Mouse (Mus musculus) midbrain, postnatal 0 days (tissue): ENCODE measurements around the gene Slc25a10. TPM values are rescaled to one million over a fixed set of nuclear protein-coding genes. Genes with fewer than 3 reads are reported as not detected.
"Not testable (repeated sequence)": the region's sequence is repeated elsewhere in the genome, so short reads cannot be mapped to it uniquely, and the experiment has no call there.

Source experiments
- ATAC-seq: fragments of 200-750 bp; cut with Nextera tagmentation; 2 replicates; pipeline ENCODE4 v1.8.0; 2017; ENCODE audit warnings: moderate number of reproducible peaks, mild to moderate bottlenecking, moderate TSS enrichment, moderate library complexity; ENCODE audit not compliant: low FRiP score
- DNase-seq: peaks from one replicate; pipeline ENCODE4 v3.0.0-alpha.2; 2015; ENCODE audit warnings: low spot score
- H3K27ac ChIP-seq: fragments of 300-500 bp; sonication (generic); 2 replicates; pipeline ENCODE4 v1.5.1; 2014; ENCODE audit warnings: low read depth, mild to moderate bottlenecking, low read length, mixed read lengths
- H3K27me3 ChIP-seq: fragments of 300-500 bp; sonication (generic); 2 replicates; pipeline ENCODE4 v1.6.1; 2014; ENCODE audit warnings: low read length, control low read depth, mixed read lengths; ENCODE audit not compliant: insufficient read depth
- H3K36me3 ChIP-seq: fragments of 300-500 bp; sonication (generic); 2 replicates; pipeline ENCODE4 v1.6.1; 2014; ENCODE audit warnings: low read length, control low read depth, mixed read lengths; ENCODE audit not compliant: insufficient read depth
- H3K4me1 ChIP-seq: fragments of 300-500 bp; sonication (generic); 2 replicates; pipeline ENCODE4 v1.6.1; 2014; ENCODE audit warnings: mild to moderate bottlenecking, control low read depth, antibody characterized with exemption, low read length, mixed read lengths; ENCODE audit not compliant: insufficient read depth
- H3K4me2 ChIP-seq: fragments of 300-500 bp; sonication (generic); 2 replicates; pipeline ENCODE4 v1.6.1; 2014; ENCODE audit warnings: low read depth, mild to moderate bottlenecking, low read length, mixed read lengths; ENCODE audit not compliant: poor library complexity, severe bottlenecking
- H3K4me3 ChIP-seq: fragments of 300-500 bp; sonication (generic); 2 replicates; pipeline ENCODE4 v1.5.1; 2014; ENCODE audit warnings: low read depth, mild to moderate bottlenecking, low read length, moderate library complexity
- H3K9ac ChIP-seq: fragments of 300-500 bp; sonication (generic); replicated peaks from 2 replicates; pipeline ENCODE4 v1.6.1; 2014; ENCODE audit warnings: mild to moderate bottlenecking, low read length, moderate library complexity, mixed read lengths; ENCODE audit not compliant: poor library complexity, severe bottlenecking
- H3K9me3 ChIP-seq: fragments of 300-500 bp; sonication (generic); 2 replicates; pipeline ENCODE4 v1.6.1; 2016; ENCODE audit warnings: low read length, control low read depth
- CTCF ChIP-seq: IDR thresholded peaks from 2 replicates; pipeline ENCODE4 v1.5.1; 2016; ENCODE audit warnings: antibody characterized with exemption, mild to moderate bottlenecking
- WGBS: fragments of 180-500 bp; shearing (Covaris S2); extraction: QIAGEN DNeasy Blood & Tissue Kit; methylation state at CpG from one replicate; pipeline ENCODE4 v1.1.7; 2014; 5-methylcytosine and 5-hydroxymethylcytosine counted together
- polyA plus RNA-seq: library from polyadenylated mRNA; unstranded; fragments of >200 nt; fragmentation: Nextera tagmentation; extraction: Ambion mirVana; gene quantifications from 2 replicates; pipeline ENCODE4 v1.2.1, GENCODE M21; 2015
- total RNA-seq: library from RNA; depleted of rRNA; stranded (reverse); fragments of >200 nt; gene quantifications from 2 replicates; pipeline ENCODE4 v1.2.3, GENCODE M21; 2014

Slc25a10 gene
- total and polyA plus RNA-seq, 2 experiments from 2014 or later, result 19.8 to 28.4 TPM

DNA sequence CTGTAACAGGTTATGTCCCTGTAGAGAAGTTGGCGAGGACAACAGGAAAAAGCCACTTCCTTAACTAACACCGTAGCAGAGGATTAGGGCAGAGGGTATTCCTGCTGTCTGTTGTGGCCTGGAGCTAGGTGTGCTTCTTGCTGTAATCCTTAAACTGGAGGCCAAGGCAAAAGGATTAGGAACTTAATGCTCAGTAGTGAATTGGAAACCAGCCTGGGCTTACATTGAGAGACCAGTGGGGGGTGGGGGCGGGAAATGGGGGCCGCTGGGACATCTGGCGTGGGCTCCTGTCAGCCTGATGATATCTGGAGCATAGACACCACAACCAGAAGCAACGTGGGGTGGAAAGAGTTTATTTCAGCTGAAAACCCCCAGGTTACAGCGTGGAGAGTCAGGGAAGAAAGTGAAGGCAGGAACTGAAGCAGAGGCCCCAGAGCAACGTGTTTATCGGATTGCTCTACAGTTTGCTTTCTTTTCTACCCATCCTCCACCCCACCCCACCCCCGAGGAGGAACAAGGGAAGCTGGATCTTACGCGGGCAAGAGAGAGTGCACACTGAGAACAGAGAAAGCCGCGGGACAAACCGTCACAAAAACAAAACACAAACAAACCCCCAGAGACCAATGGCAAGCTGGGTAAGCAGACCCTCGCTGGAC, 18.9 kb downstream of the Slc25a10 start:
- Histone ChIP-seq H3K36me3 (no peaks in the 10 kb centered on the region), H3K9me3 (no peaks in the 10 kb centered on the region), H3K27ac (no peak overlapping the region), H3K4me3 (no peak overlapping the region), H3K4me2 (0 out of 2 replicates have a peak overlapping the region, but pooled peaks have one; percentile 12), H3K27me3 (no peaks in the 10 kb centered on the region), H3K4me1 (no peaks in the 10 kb centered on the region), H3K9ac (no peak overlapping the region)
- no peak for TF ChIP-seq CTCF
- DNase-seq, result no peak
- ATAC-seq, result no peak
- WGBS, result 3% methylated on average over 16 of the region's 16 CpGs

- 60% methylated on average over 6 of the region's 6 CpGs for WGBS
- no peak for TF ChIP-seq CTCF
- Histone ChIP-seq H3K9ac (no peak overlapping the region), H3K36me3 (no peaks in the 10 kb centered on the region), H3K4me3 (no peak overlapping the region), H3K9me3 (no peaks in the 10 kb centered on the region), H3K27ac (no peak overlapping the region), H3K4me2 (no peak overlapping the region), H3K27me3 (no peaks in the 10 kb centered on the region), H3K4me1 (no peaks in the 10 kb centered on the region)
- peak; percentile 68 for DNase-seq
- ATAC-seq, result no peak
Measured at GRCm38 (mm10) chr11:120512790-120513453, 21.3 kb downstream of the Slc25a10 start.

DNA sequence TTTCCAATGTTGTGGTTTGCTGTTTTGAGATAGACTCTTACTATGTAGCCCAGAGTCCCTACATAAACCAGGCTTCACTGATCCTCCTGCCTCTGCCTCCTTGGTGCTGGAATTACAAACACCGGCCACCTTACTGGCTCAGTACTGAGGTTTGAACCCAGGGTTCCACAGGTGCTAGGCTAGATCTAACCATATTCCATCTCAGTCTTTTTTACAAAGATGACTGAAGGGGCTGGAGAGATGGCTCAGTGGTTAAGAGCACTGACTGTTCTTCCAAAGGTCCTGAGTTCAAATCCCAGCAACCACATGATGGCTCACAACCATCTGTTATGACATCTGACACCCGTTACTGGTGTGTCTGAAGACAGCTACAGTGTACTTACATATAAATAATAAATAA, 22.6 kb downstream of the Slc25a10 start:
- H3K27me3 ChIP-seq, H3K4me1 ChIP-seq, H3K4me3 ChIP-seq, H3K4me2 ChIP-seq, H3K9ac ChIP-seq, H3K27ac ChIP-seq, DNase-seq, H3K36me3 ChIP-seq, ATAC-seq, H3K9me3 ChIP-seq: not testable (repeated sequence)
- 91% methylated on average over 2 of the region's 2 CpGs for WGBS

- Histone ChIP-seq H3K27me3 (no peaks in the 10 kb centered on the region), H3K4me3 (no peak overlapping the region), H3K9me3 (no peaks in the 10 kb centered on the region), H3K9ac (no peak overlapping the region), H3K36me3 (no peaks in the 10 kb centered on the region), H3K27ac (no peak overlapping the region), H3K4me2 (no peak overlapping the region), H3K4me1 (no peaks in the 10 kb centered on the region)
- 15% methylated on average over 17 of the region's 17 CpGs for WGBS
- ATAC-seq (no peak), DNase-seq (peak; percentile 72)
- TF ChIP-seq CTCF, result peak; percentile 94
Measured at GRCm38 (mm10) chr11:120515611-120516010, 24.0 kb downstream of the Slc25a10 start.

DNA sequence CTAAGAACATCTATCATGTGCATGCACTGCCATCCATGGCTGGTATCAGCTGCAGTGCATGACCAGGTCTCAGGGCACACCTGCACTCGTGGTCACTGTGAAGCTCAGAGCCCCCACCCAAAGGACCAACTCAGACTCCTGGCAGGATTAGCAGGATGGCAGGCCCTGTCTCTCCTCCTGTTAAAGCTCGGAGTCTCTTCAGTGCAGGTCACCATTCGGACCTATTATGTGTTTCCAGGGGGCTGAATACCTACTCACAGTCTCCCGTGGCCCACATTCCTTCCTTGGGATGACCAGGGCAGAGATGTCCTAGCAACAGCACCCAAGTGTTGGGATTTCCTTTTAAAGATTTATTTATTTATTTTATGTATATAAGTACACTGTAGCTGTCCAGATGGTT, 25.5 kb downstream of the Slc25a10 start:
- no peaks in the 10 kb centered on the region for H3K4me1 ChIP-seq
- no peak overlapping the region for H3K4me3 ChIP-seq
- H3K9me3 ChIP-seq, result no peaks in the 10 kb centered on the region
- no peak overlapping the region for H3K9ac ChIP-seq
- no peak for ATAC-seq
- H3K36me3 ChIP-seq, result no peaks in the 10 kb centered on the region
- DNase-seq, result no peak
- H3K27me3 ChIP-seq, result no peaks in the 10 kb centered on the region
- no peak overlapping the region for H3K4me2 ChIP-seq
- no peak for TF ChIP-seq CTCF
- WGBS, result 63% methylated on average over 4 of the region's 4 CpGs
- H3K27ac ChIP-seq, result no peak overlapping the region

DNA sequence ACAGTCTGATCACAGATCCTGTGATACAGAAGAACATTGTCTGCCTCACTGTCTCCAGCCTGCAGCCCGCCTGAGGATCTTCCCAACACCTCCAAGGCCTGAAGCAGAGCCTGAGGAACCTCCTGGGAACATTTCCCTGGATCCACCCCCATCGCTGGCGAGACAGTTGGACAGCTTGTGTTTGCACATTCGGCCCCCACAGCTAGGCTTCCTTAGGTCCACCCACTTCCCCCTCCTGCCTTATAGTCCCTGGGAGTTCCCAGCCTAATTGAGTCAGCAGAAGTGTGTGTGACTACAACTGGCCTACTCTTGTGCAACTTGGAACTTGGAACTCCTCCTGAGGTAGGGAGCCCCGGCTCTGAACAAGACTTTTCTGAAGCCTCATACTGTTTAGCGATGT, 26.4 kb downstream of the Slc25a10 start:
- Histone ChIP-seq H3K27ac (no peak overlapping the region), H3K4me1 (no peaks in the 10 kb centered on the region), H3K4me2 (no peak overlapping the region), H3K36me3 (no peaks in the 10 kb centered on the region), H3K27me3 (no peaks in the 10 kb centered on the region), H3K9me3 (no peaks in the 10 kb centered on the region), H3K9ac (no peak overlapping the region), H3K4me3 (no peak overlapping the region)
- DNase-seq (no peak), ATAC-seq (no peak)
- TF ChIP-seq CTCF, result no peak
- WGBS, result 68% methylated on average over 6 of the region's 6 CpGs
